Mouse (Mus musculus): ENCODE data around the gene Tfap2b. TPM values are rescaled to one million over a fixed set of nuclear protein-coding genes. Genes with fewer than 3 reads are reported as not detected.

Tfap2b gene
- polyA plus RNA-seq (2012; rRNA removed), result 5.9 and 7.0 TPM in 2 replicates

- TF ChIP-seq POLR2A (IDR thresholded peaks at IDR 0.05; ENCODE audit: control insufficient read depth, extremely low read depth, insufficient read depth, low read length, poor library complexity), result no peak
- TF ChIP-seq CTCF (IDR thresholded peaks at IDR 0.05; ENCODE audit: borderline replicate concordance, control insufficient read depth, extremely low read depth, insufficient read depth, low read length, poor library complexity), result no peak
- 14% methylated on average over 26 of the region's 26 CpGs for WGBS
- H3K4me3 ChIP-seq (ENCODE audit: control insufficient read depth, insufficient read depth, low read length), result no peak within 1 kb of the TSS
- no peaks in the 10 kb centered on the region for H3K36me3 ChIP-seq (ENCODE audit: control insufficient read depth, insufficient read depth, low read length)
- peaks cover 8% of the 10 kb centered on the region for H3K27me3 ChIP-seq (ENCODE audit: control insufficient read depth, insufficient read depth, low read length)
- no peak within 1 kb of the TSS for H3K27ac ChIP-seq (ENCODE audit: control insufficient read depth, insufficient read depth, low read length)
- H3K4me1 ChIP-seq (replicated peaks; ENCODE audit: control insufficient read depth, insufficient read depth, low read length), result no peaks in the 10 kb centered on the region
- no peak for DNase-seq
Observed at GRCm38 (mm10) chr1:19208641-19209358, at the start of gene Tfap2b. Gene Tfap2b, plus strand, starts transcription at chr1:19208914.

GRCm38 (mm10) chr1:19178742-19179397 is 29.8 kb upstream of the Tfap2b start:
- no peak overlapping the region for H3K4me3 ChIP-seq (ENCODE audit: control insufficient read depth, insufficient read depth, low read length)
- no peak for DNase-seq
- no peaks in the 10 kb centered on the region for H3K27me3 ChIP-seq (ENCODE audit: control insufficient read depth, insufficient read depth, low read length)
- H3K4me1 ChIP-seq (replicated peaks; ENCODE audit: control insufficient read depth, insufficient read depth, low read length), result no peaks in the 10 kb centered on the region
- 11% methylated on average over 4 of the region's 4 CpGs for WGBS
- TF ChIP-seq CTCF (IDR thresholded peaks at IDR 0.05; ENCODE audit: borderline replicate concordance, control insufficient read depth, extremely low read depth, insufficient read depth, low read length, poor library complexity) (no peak), POLR2A (IDR thresholded peaks at IDR 0.05; ENCODE audit: control insufficient read depth, extremely low read depth, insufficient read depth, low read length, poor library complexity) (no peak)
- H3K36me3 ChIP-seq (ENCODE audit: control insufficient read depth, insufficient read depth, low read length), result no peaks in the 10 kb centered on the region
- no peak overlapping the region for H3K27ac ChIP-seq (ENCODE audit: control insufficient read depth, insufficient read depth, low read length)

GRCm38 (mm10) chr1:19205649-19206048 is 3.1 kb upstream of the Tfap2b start:
- Histone ChIP-seq H3K4me1 (replicated peaks; ENCODE audit: control insufficient read depth, insufficient read depth, low read length) (no peaks in the 10 kb centered on the region), H3K36me3 (ENCODE audit: control insufficient read depth, insufficient read depth, low read length) (no peaks in the 10 kb centered on the region), H3K4me3 (ENCODE audit: control insufficient read depth, insufficient read depth, low read length) (no peak overlapping the region), H3K27ac (ENCODE audit: control insufficient read depth, insufficient read depth, low read length) (no peak overlapping the region), H3K27me3 (ENCODE audit: control insufficient read depth, insufficient read depth, low read length) (peaks cover 4% of the 10 kb centered on the region)
- 10% methylated on average over 12 of the region's 12 CpGs for WGBS
- TF ChIP-seq CTCF (IDR thresholded peaks at IDR 0.05; ENCODE audit: borderline replicate concordance, control insufficient read depth, extremely low read depth, insufficient read depth, low read length, poor library complexity) (no peak), POLR2A (IDR thresholded peaks at IDR 0.05; ENCODE audit: control insufficient read depth, extremely low read depth, insufficient read depth, low read length, poor library complexity) (no peak)
- no peak for DNase-seq

GRCm38 (mm10) chr1:19206194-19206593 is 2.5 kb upstream of the Tfap2b start:
- Histone ChIP-seq H3K27ac (ENCODE audit: control insufficient read depth, insufficient read depth, low read length) (no peak overlapping the region), H3K27me3 (ENCODE audit: control insufficient read depth, insufficient read depth, low read length) (peaks cover 4% of the 10 kb centered on the region), H3K4me3 (ENCODE audit: control insufficient read depth, insufficient read depth, low read length) (no peak overlapping the region), H3K36me3 (ENCODE audit: control insufficient read depth, insufficient read depth, low read length) (no peaks in the 10 kb centered on the region), H3K4me1 (replicated peaks; ENCODE audit: control insufficient read depth, insufficient read depth, low read length) (no peaks in the 10 kb centered on the region)
- TF ChIP-seq POLR2A (IDR thresholded peaks at IDR 0.05; ENCODE audit: control insufficient read depth, extremely low read depth, insufficient read depth, low read length, poor library complexity), result no peak
- no peak for TF ChIP-seq CTCF (IDR thresholded peaks at IDR 0.05; ENCODE audit: borderline replicate concordance, control insufficient read depth, extremely low read depth, insufficient read depth, low read length, poor library complexity)
- 6% methylated on average over 7 of the region's 7 CpGs for WGBS
- no peak for DNase-seq

- peaks cover 4% of the 10 kb centered on the region for H3K27me3 ChIP-seq (ENCODE audit: control insufficient read depth, insufficient read depth, low read length)
- no peaks in the 10 kb centered on the region for H3K36me3 ChIP-seq (ENCODE audit: control insufficient read depth, insufficient read depth, low read length)
- no peak overlapping the region for H3K4me3 ChIP-seq (ENCODE audit: control insufficient read depth, insufficient read depth, low read length)
- 14% methylated on average over 4 of the region's 4 CpGs for WGBS
- H3K4me1 ChIP-seq (replicated peaks; ENCODE audit: control insufficient read depth, insufficient read depth, low read length), result no peaks in the 10 kb centered on the region
- H3K27ac ChIP-seq (ENCODE audit: control insufficient read depth, insufficient read depth, low read length), result no peak overlapping the region
- TF ChIP-seq POLR2A (IDR thresholded peaks at IDR 0.05; ENCODE audit: control insufficient read depth, extremely low read depth, insufficient read depth, low read length, poor library complexity), result no peak
- no peak for TF ChIP-seq CTCF (IDR thresholded peaks at IDR 0.05; ENCODE audit: borderline replicate concordance, control insufficient read depth, extremely low read depth, insufficient read depth, low read length, poor library complexity)
- DNase-seq, result no peak
Observed at GRCm38 (mm10) chr1:19207611-19208010, 1.1 kb upstream of the Tfap2b start.

- Histone ChIP-seq H3K27me3 (ENCODE audit: control insufficient read depth, insufficient read depth, low read length) (peaks cover 11% of the 10 kb centered on the region), H3K27ac (ENCODE audit: control insufficient read depth, insufficient read depth, low read length) (no peak overlapping the region)
- 3% methylated on average over 10 of the region's 10 CpGs for WGBS
Observed at GRCm38 (mm10) chr1:19209359-19209745, 638 bp downstream of the Tfap2b start.

More at GRCm38 (mm10) chr1:19209359-19209745, 638 bp downstream of the Tfap2b start:
- H3K4me1 ChIP-seq (replicated peaks; ENCODE audit: control insufficient read depth, insufficient read depth, low read length), result no peaks in the 10 kb centered on the region
- H3K4me3 ChIP-seq (ENCODE audit: control insufficient read depth, insufficient read depth, low read length), result no peak overlapping the region
- no peaks in the 10 kb centered on the region for H3K36me3 ChIP-seq (ENCODE audit: control insufficient read depth, insufficient read depth, low read length)
- TF ChIP-seq CTCF (IDR thresholded peaks at IDR 0.05; ENCODE audit: borderline replicate concordance, control insufficient read depth, extremely low read depth, insufficient read depth, low read length, poor library complexity), result no peak
- TF ChIP-seq POLR2A (IDR thresholded peaks at IDR 0.05; ENCODE audit: control insufficient read depth, extremely low read depth, insufficient read depth, low read length, poor library complexity), result no peak
- no peak for DNase-seq

Data from thymus, adult 2 months (tissue).